Mouse (Mus musculus) heart, embryonic 14.5 days (tissue): ENCODE measurements around the gene Cpeb3. TPM values are rescaled to one million over a fixed set of nuclear protein-coding genes. Genes with fewer than 3 reads are reported as not detected.

Source experiments
- ATAC-seq: fragments of 200-750 bp; cut with Nextera tagmentation; 2 replicates; pipeline ENCODE4 v1.8.0; 2017; ENCODE audit warnings: low read depth, moderate TSS enrichment; ENCODE audit not compliant: insufficient number of reproducible peaks, insufficient read depth, low FRiP score
- H3K27ac ChIP-seq, 2 experiments: fragments of 200-500 bp in 1 of 2; fragments of 300-500 bp in 1 of 2; sonication (generic) in 1 of 2; replicated peaks in 1 of 2; 2 replicates each; pipeline ENCODE4 v1.5.1; 2012 to 2014; ENCODE audit warnings: low read depth in 2 of 2, low read length in 2 of 2, control low read depth in 1 of 2, mild to moderate bottlenecking in 1 of 2, mixed read lengths in 1 of 2; ENCODE audit not compliant: control insufficient read depth in 1 of 2, insufficient read depth in 1 of 2
- H3K27me3 ChIP-seq: fragments of 300-500 bp; sonication (generic); 2 replicates; pipeline ENCODE4 v1.6.1; 2014; ENCODE audit warnings: mild to moderate bottlenecking, low read length, control low read depth; ENCODE audit not compliant: control insufficient read depth, insufficient read depth
- H3K36me3 ChIP-seq: fragments of 300-500 bp; sonication (generic); 2 replicates; pipeline ENCODE4 v1.6.1; 2014; ENCODE audit warnings: mild to moderate bottlenecking, control low read depth, low read length, mixed read lengths; ENCODE audit not compliant: control insufficient read depth, insufficient read depth
- H3K4me1 ChIP-seq, 2 experiments: fragments of 200-500 bp in 1 of 2; fragments of 300-500 bp in 1 of 2; sonication (generic) in 1 of 2; 2 replicates each; pipeline ENCODE4 v1.6.1; 2012 to 2014; ENCODE audit warnings: low read length in 2 of 2, control low read depth in 1 of 2, mixed read lengths in 1 of 2; ENCODE audit not compliant: control insufficient read depth in 2 of 2, insufficient read depth in 2 of 2
- H3K4me2 ChIP-seq: fragments of 300-500 bp; sonication (generic); 2 replicates; pipeline ENCODE4 v1.6.1; 2014; ENCODE audit warnings: mild to moderate bottlenecking, low read length
- H3K4me3 ChIP-seq, 2 experiments: fragments of 200-500 bp in 1 of 2; fragments of 300-500 bp in 1 of 2; sonication (generic) in 1 of 2; 2 replicates each; pipeline ENCODE4 v1.5.1; 2012 to 2014; ENCODE audit warnings: low read length in 2 of 2, mild to moderate bottlenecking in 2 of 2, control low read depth in 1 of 2, low read depth in 1 of 2, moderate library complexity in 1 of 2; ENCODE audit not compliant: control insufficient read depth in 1 of 2, insufficient read depth in 1 of 2
- H3K9ac ChIP-seq: fragments of 300-500 bp; sonication (generic); 2 replicates; pipeline ENCODE4 v1.6.1; 2014; ENCODE audit warnings: mild to moderate bottlenecking, low read length
- H3K9me3 ChIP-seq: fragments of 300-500 bp; sonication (generic); 2 replicates; pipeline ENCODE4 v1.6.1; 2016; ENCODE audit warnings: low read length, control low read depth; ENCODE audit not compliant: control insufficient read depth
- WGBS: fragments of 180-500 bp; shearing (Covaris S2); extraction: QIAGEN DNeasy Blood & Tissue Kit; methylation state at CpG from one replicate; pipeline ENCODE4 v1.1.7; 2014; 5-methylcytosine and 5-hydroxymethylcytosine counted together
- polyA plus RNA-seq: library from polyadenylated mRNA; unstranded; fragments of >200 nt; fragmentation: Nextera tagmentation; extraction: Ambion mirVana; gene quantifications from 2 replicates; pipeline ENCODE4 v1.2.1, GENCODE M21; 2014

Gene Cpeb3
- polyA plus RNA-seq, 1 experiment from 2014 or later, result 8.8 TPM

- Histone ChIP-seq H3K9ac (peak overlapping the region; percentile 11; the same call in 1 of the 2 replicates), H3K27ac (no peak overlapping the region), H3K4me2 (no peak overlapping the region), H3K9me3 (no peaks in the 10 kb centered on the region), H3K4me3 (no peak overlapping the region), H3K4me1 (peaks cover 4 to 20% of the 10 kb centered on the region in 2 experiments; a peak in 2 of 4 replicates), H3K27me3 (no peaks in the 10 kb centered on the region), H3K36me3 (peaks cover 13% of the 10 kb centered on the region)
- ATAC-seq, result no peak
- WGBS, result 40% methylated on average over 8 of the region's 8 CpGs
Observed at GRCm38 (mm10) chr19:37090146-37091061, 118.0 kb downstream of the Cpeb3 start.

GRCm38 (mm10) chr19:37088043-37088748, 120.2 kb downstream of the Cpeb3 start:
- H3K4me3 ChIP-seq, result no peak overlapping the region
- H3K27me3 ChIP-seq, result no peaks in the 10 kb centered on the region
- H3K36me3 ChIP-seq, result peaks cover 13% of the 10 kb centered on the region
- no peak overlapping the region for H3K4me2 ChIP-seq
- WGBS, result 47% methylated on average over 8 of the region's 8 CpGs
- H3K9me3 ChIP-seq, result no peaks in the 10 kb centered on the region
- H3K9ac ChIP-seq, result no peak overlapping the region
- no peak for ATAC-seq
- peaks cover 4 to 20% of the 10 kb centered on the region in 2 experiments; a peak in 2 of 4 replicates for H3K4me1 ChIP-seq
- 0 out of 4 replicates have a peak overlapping the region, but pooled peaks of 1 of the 2 experiments have one; percentile 29 for H3K27ac ChIP-seq

GRCm38 (mm10) chr19:37084546-37084945, 123.9 kb downstream of the Cpeb3 start:
- no peak overlapping the region for H3K4me2 ChIP-seq
- H3K27ac ChIP-seq, result no peak overlapping the region
- no peak overlapping the region for H3K4me3 ChIP-seq
- H3K9ac ChIP-seq, result no peak overlapping the region
- H3K36me3 ChIP-seq, result peaks cover 13% of the 10 kb centered on the region
- peaks cover 2 to 11% of the 10 kb centered on the region in 2 experiments; a peak in 3 of 4 replicates for H3K4me1 ChIP-seq
- 73% methylated on average over 3 of the region's 3 CpGs for WGBS
- H3K27me3 ChIP-seq, result no peaks in the 10 kb centered on the region
- H3K9me3 ChIP-seq, result no peaks in the 10 kb centered on the region
- no peak for ATAC-seq

GRCm38 (mm10) chr19:37081467-37081866, 126.9 kb downstream of the Cpeb3 start:
- Histone ChIP-seq H3K27ac (no peak overlapping the region), H3K27me3 (no peaks in the 10 kb centered on the region), H3K9ac (no peak overlapping the region), H3K4me1 (peaks cover 8 to 30% of the 10 kb centered on the region in 2 experiments), H3K4me3 (no peak overlapping the region), H3K4me2 (no peak overlapping the region), H3K36me3 (peaks cover 4% of the 10 kb centered on the region; the same call in 1 of the 2 replicates), H3K9me3 (no peaks in the 10 kb centered on the region)
- ATAC-seq, result no peak
- 67% methylated on average over 6 of the region's 6 CpGs for WGBS

GRCm38 (mm10) chr19:37079151-37079550, 129.2 kb downstream of the Cpeb3 start:
- Histone ChIP-seq H3K27ac (peak overlapping the region in 1 of 2 experiments; percentile 61; a peak in 1 of 4 replicates), H3K36me3 (no peaks in the 10 kb centered on the region), H3K4me2 (no peak overlapping the region), H3K4me1 (peaks cover 14 to 50% of the 10 kb centered on the region in 2 experiments), H3K4me3 (no peak overlapping the region), H3K27me3 (no peaks in the 10 kb centered on the region), H3K9ac (no peak overlapping the region), H3K9me3 (no peaks in the 10 kb centered on the region)
- ATAC-seq, result no peak
- WGBS, result 76% methylated on average over 6 of the region's 6 CpGs

- H3K27ac ChIP-seq, result peak overlapping the region; percentile 1 to 61; a peak in 3 of 4 replicates
- H3K4me1 ChIP-seq, result peaks cover 18 to 56% of the 10 kb centered on the region in 2 experiments
- H3K4me3 ChIP-seq, result no peak overlapping the region
- WGBS, result 39% methylated on average over 1 of the region's 1 CpGs
- no peaks in the 10 kb centered on the region for H3K9me3 ChIP-seq
- H3K36me3 ChIP-seq, result no peaks in the 10 kb centered on the region
- no peak overlapping the region for H3K4me2 ChIP-seq
- no peak for ATAC-seq
- H3K9ac ChIP-seq, result no peak overlapping the region
- H3K27me3 ChIP-seq, result no peaks in the 10 kb centered on the region
Observed at GRCm38 (mm10) chr19:37078571-37078970, 129.8 kb downstream of the Cpeb3 start.

- peak; percentile 78 for ATAC-seq
- Histone ChIP-seq H3K27me3 (no peaks in the 10 kb centered on the region), H3K36me3 (no peaks in the 10 kb centered on the region), H3K9ac (no peak overlapping the region), H3K4me2 (no peak overlapping the region), H3K27ac (peak overlapping the region; percentile 26 to 61; a peak in 3 of 4 replicates), H3K9me3 (no peaks in the 10 kb centered on the region), H3K4me3 (no peak overlapping the region), H3K4me1 (peaks cover 20 to 61% of the 10 kb centered on the region in 2 experiments)
- WGBS, result 23% methylated on average over 4 of the region's 4 CpGs
Observed at GRCm38 (mm10) chr19:37078064-37078463, 130.3 kb downstream of the Cpeb3 start.
